Mouse (Mus musculus) hindbrain, embryonic 15.5 days (tissue): ENCODE measurements around the gene Myo10. TPM values are rescaled to one million over a fixed set of nuclear protein-coding genes. Genes with fewer than 3 reads are reported as not detected.

ENCODE experiments used
- ATAC-seq: fragments of 200-750 bp; cut with Nextera tagmentation; 2 replicates; pipeline ENCODE4 v1.8.0; 2017; ENCODE audit warnings: low read depth, moderate number of reproducible peaks, moderate TSS enrichment; ENCODE audit not compliant: low FRiP score
- H3K27ac ChIP-seq: fragments of 300-500 bp; sonication (generic); replicated peaks from 2 replicates; pipeline ENCODE4 v1.5.1; 2015; ENCODE audit warnings: mild to moderate bottlenecking, inconsistent platforms
- H3K27me3 ChIP-seq: fragments of 300-500 bp; sonication (generic); 2 replicates; pipeline ENCODE4 v1.6.1; 2015; ENCODE audit warnings: control low read depth, inconsistent platforms
- H3K36me3 ChIP-seq: fragments of 300-500 bp; sonication (generic); 2 replicates; pipeline ENCODE4 v1.6.1; 2015; ENCODE audit warnings: control low read depth, inconsistent platforms
- H3K4me1 ChIP-seq: fragments of 300-500 bp; sonication (generic); replicated peaks from 2 replicates; pipeline ENCODE4 v1.6.1; 2015; ENCODE audit warnings: control low read depth, inconsistent platforms
- H3K4me2 ChIP-seq: fragments of 300-500 bp; sonication (generic); 2 replicates; pipeline ENCODE4 v1.6.1; 2015; ENCODE audit warnings: moderate library complexity, mild to moderate bottlenecking, inconsistent platforms
- H3K4me3 ChIP-seq: fragments of 300-500 bp; sonication (generic); 2 replicates; pipeline ENCODE4 v1.5.1; 2015; ENCODE audit warnings: mild to moderate bottlenecking, inconsistent platforms
- H3K9ac ChIP-seq: fragments of 300-500 bp; sonication (generic); 2 replicates; pipeline ENCODE4 v1.6.1; 2015; ENCODE audit warnings: inconsistent platforms
- H3K9me3 ChIP-seq: fragments of 300-500 bp; sonication (generic); 2 replicates; pipeline ENCODE4 v1.6.1; 2016; ENCODE audit warnings: control low read depth, inconsistent platforms
- WGBS: fragments of 180-500 bp; shearing (Covaris S2); methylation state at CpG from one replicate; pipeline ENCODE4 v1.1.7; 2015; 5-methylcytosine and 5-hydroxymethylcytosine counted together
- polyA plus RNA-seq: library from polyadenylated mRNA; unstranded; fragments of >200 nt; fragmentation: Nextera tagmentation; extraction: Ambion mirVana; gene quantifications from 2 replicates; pipeline ENCODE4 v1.2.1, GENCODE M21; 2015

Gene Myo10
- polyA plus RNA-seq, 1 experiment from 2014 or later, result 28.3 TPM

DNA sequence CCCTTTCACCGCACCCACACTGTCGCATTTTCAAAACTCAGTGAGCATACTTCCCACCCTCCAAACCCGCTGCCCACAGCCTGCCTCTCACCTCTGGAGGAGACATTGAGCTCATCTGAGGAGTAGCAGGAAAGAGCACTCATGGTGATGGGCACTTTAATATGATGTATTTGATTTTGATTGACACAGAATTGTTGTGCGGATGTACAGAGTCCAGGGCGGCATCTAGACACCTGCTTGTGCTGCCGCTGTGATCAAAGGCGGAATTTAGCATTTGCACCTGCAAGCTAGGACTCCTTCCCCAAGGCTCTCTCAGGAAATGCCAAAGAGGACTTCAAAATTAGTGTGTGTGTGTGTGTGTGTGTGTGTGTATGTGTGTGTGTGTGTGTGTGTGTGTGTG, 31.4 kb upstream of the Myo10 start:
- H3K27ac ChIP-seq, result no peak overlapping the region
- no peak overlapping the region for H3K4me3 ChIP-seq
- no peaks in the 10 kb centered on the region for H3K27me3 ChIP-seq
- H3K9me3 ChIP-seq, result no peaks in the 10 kb centered on the region
- H3K9ac ChIP-seq, result no peak overlapping the region
- no peaks in the 10 kb centered on the region for H3K4me1 ChIP-seq
- ATAC-seq, result no peak
- 88% methylated on average over 7 of the region's 7 CpGs for whole genome bisulfite sequencing
- H3K4me2 ChIP-seq, result no peak overlapping the region
- H3K36me3 ChIP-seq, result no peaks in the 10 kb centered on the region

GRCm38 (mm10) chr15:25591964-25592363, 30.4 kb upstream of the Myo10 start:
- ATAC-seq, result no peak
- no peak overlapping the region for H3K4me2 ChIP-seq
- 83% methylated on average over 4 of the region's 4 CpGs for WGBS
- no peaks in the 10 kb centered on the region for H3K36me3 ChIP-seq
- H3K4me3 ChIP-seq, result no peak overlapping the region
- H3K27ac ChIP-seq, result no peak overlapping the region
- no peaks in the 10 kb centered on the region for H3K27me3 ChIP-seq
- no peaks in the 10 kb centered on the region for H3K4me1 ChIP-seq
- H3K9me3 ChIP-seq, result no peaks in the 10 kb centered on the region
- H3K9ac ChIP-seq, result no peak overlapping the region

GRCm38 (mm10) chr15:25593469-25594150, 28.7 kb upstream of the Myo10 start:
- 32% methylated on average over 7 of the region's 7 CpGs for WGBS

DNA sequence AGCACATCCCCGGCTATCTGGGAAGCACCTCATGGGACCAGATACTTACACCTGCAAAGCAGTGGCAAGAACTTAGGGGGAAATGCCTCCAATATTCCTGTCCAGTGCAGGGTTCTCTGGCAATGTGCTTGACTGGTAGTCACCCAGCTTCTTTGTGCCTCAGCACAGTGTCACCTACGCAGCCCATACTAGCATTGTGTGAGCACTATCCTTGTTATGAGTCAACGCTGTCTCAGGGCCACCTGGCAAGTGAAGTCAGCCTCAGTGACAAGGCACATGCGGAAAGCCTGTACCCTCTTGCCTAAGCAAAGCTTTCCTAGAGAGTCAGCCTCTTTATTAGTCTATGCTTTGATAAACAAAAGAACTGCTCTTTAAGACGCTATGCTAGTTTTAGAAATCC, 24.0 kb upstream of the Myo10 start:
- H3K36me3 ChIP-seq, result no peaks in the 10 kb centered on the region
- H3K27ac ChIP-seq, result no peak overlapping the region
- 93% methylated on average over 5 of the region's 5 CpGs for WGBS
- H3K4me2 ChIP-seq, result no peak overlapping the region
- H3K4me1 ChIP-seq, result no peaks in the 10 kb centered on the region
- ATAC-seq, result no peak
- H3K9me3 ChIP-seq, result no peaks in the 10 kb centered on the region
- no peaks in the 10 kb centered on the region for H3K27me3 ChIP-seq
- H3K9ac ChIP-seq, result no peak overlapping the region
- no peak overlapping the region for H3K4me3 ChIP-seq

More at GRCm38 (mm10) chr15:25593469-25594150, 28.7 kb upstream of the Myo10 start:
- ATAC-seq, result no peak
- no peak overlapping the region for H3K4me2 ChIP-seq
- no peak overlapping the region for H3K9ac ChIP-seq
- H3K27ac ChIP-seq, result no peak overlapping the region
- H3K4me1 ChIP-seq, result no peaks in the 10 kb centered on the region
- H3K4me3 ChIP-seq, result no peak overlapping the region
- H3K27me3 ChIP-seq, result no peaks in the 10 kb centered on the region
- no peaks in the 10 kb centered on the region for H3K9me3 ChIP-seq
- H3K36me3 ChIP-seq, result no peaks in the 10 kb centered on the region

- H3K27ac ChIP-seq, result no peak overlapping the region
- WGBS, result 81% methylated on average over 8 of the region's 8 CpGs
- no peak overlapping the region for H3K9ac ChIP-seq
- H3K4me3 ChIP-seq, result no peak overlapping the region
- no peaks in the 10 kb centered on the region for H3K4me1 ChIP-seq
- no peaks in the 10 kb centered on the region for H3K9me3 ChIP-seq
- H3K27me3 ChIP-seq, result no peaks in the 10 kb centered on the region
- H3K4me2 ChIP-seq, result no peak overlapping the region
- no peak for ATAC-seq
- no peaks in the 10 kb centered on the region for H3K36me3 ChIP-seq
Measured at GRCm38 (mm10) chr15:25602306-25602705, 20.0 kb upstream of the Myo10 start.

DNA sequence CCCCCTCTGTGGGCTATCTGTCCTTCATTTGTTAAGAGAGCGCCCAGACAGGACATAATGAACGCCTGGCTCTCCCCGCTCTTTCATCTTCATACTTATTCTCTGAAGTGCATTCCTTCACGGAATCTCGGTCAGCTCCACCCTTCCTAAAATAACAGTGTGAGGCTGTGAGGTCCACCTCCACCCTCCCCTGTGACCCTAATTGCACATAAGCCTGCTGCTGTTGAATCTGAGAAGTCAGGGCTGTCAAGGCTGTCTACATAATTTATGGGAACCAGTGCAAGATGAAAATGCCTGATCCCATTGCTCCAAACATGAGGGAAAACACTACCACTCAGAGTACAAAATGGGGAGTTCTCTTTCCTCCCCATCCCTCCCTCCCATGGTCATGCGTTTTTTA, 19.0 kb upstream of the Myo10 start:
- Histone ChIP-seq H3K4me3 (no peak overlapping the region), H3K27ac (no peak overlapping the region), H3K9me3 (no peaks in the 10 kb centered on the region), H3K27me3 (no peaks in the 10 kb centered on the region), H3K4me2 (no peak overlapping the region), H3K36me3 (no peaks in the 10 kb centered on the region), H3K9ac (no peak overlapping the region), H3K4me1 (no peaks in the 10 kb centered on the region)
- WGBS, result 53% methylated on average over 6 of the region's 6 CpGs
- no peak for ATAC-seq

- H3K27ac ChIP-seq, result no peak overlapping the region
- ATAC-seq, result no peak
- H3K36me3 ChIP-seq, result no peaks in the 10 kb centered on the region
- H3K4me1 ChIP-seq, result no peaks in the 10 kb centered on the region
- no peaks in the 10 kb centered on the region for H3K9me3 ChIP-seq
- no peak overlapping the region for H3K4me2 ChIP-seq
- no peak overlapping the region for H3K4me3 ChIP-seq
- no peaks in the 10 kb centered on the region for H3K27me3 ChIP-seq
- WGBS, result 43% methylated on average over 1 of the region's 1 CpGs
- no peak overlapping the region for H3K9ac ChIP-seq
Measured at GRCm38 (mm10) chr15:25604231-25604630, 18.1 kb upstream of the Myo10 start.

GRCm38 (mm10) chr15:25605376-25605775, 16.9 kb upstream of the Myo10 start:
- H3K27me3 ChIP-seq, result no peaks in the 10 kb centered on the region
- H3K4me3 ChIP-seq, result no peak overlapping the region
- H3K9me3 ChIP-seq, result no peaks in the 10 kb centered on the region
- ATAC-seq, result no peak
- no peak overlapping the region for H3K9ac ChIP-seq
- no peaks in the 10 kb centered on the region for H3K4me1 ChIP-seq
- 82% methylated on average over 4 of the region's 4 CpGs for WGBS
- no peak overlapping the region for H3K27ac ChIP-seq
- no peak overlapping the region for H3K4me2 ChIP-seq
- no peaks in the 10 kb centered on the region for H3K36me3 ChIP-seq

- WGBS, result 75% methylated on average over 3 of the region's 3 CpGs
- no peaks in the 10 kb centered on the region for H3K4me1 ChIP-seq
- no peak overlapping the region for H3K9ac ChIP-seq
- no peaks in the 10 kb centered on the region for H3K36me3 ChIP-seq
- H3K4me3 ChIP-seq, result no peak overlapping the region
- H3K9me3 ChIP-seq, result no peaks in the 10 kb centered on the region
- no peak overlapping the region for H3K27ac ChIP-seq
- H3K4me2 ChIP-seq, result no peak overlapping the region
- H3K27me3 ChIP-seq, result no peaks in the 10 kb centered on the region
- no peak for ATAC-seq
Measured at GRCm38 (mm10) chr15:25608742-25609141, 13.6 kb upstream of the Myo10 start.

- ATAC-seq, result no peak
- H3K36me3 ChIP-seq, result no peaks in the 10 kb centered on the region
- H3K27ac ChIP-seq, result no peak overlapping the region
- WGBS, result 91% methylated on average over 10 of the region's 10 CpGs
- no peaks in the 10 kb centered on the region for H3K27me3 ChIP-seq
- H3K9ac ChIP-seq, result no peak overlapping the region
- H3K4me2 ChIP-seq, result no peak overlapping the region
- no peaks in the 10 kb centered on the region for H3K4me1 ChIP-seq
- no peak overlapping the region for H3K4me3 ChIP-seq
- H3K9me3 ChIP-seq, result no peaks in the 10 kb centered on the region
Measured at GRCm38 (mm10) chr15:25609253-25609652, 13.1 kb upstream of the Myo10 start.

DNA sequence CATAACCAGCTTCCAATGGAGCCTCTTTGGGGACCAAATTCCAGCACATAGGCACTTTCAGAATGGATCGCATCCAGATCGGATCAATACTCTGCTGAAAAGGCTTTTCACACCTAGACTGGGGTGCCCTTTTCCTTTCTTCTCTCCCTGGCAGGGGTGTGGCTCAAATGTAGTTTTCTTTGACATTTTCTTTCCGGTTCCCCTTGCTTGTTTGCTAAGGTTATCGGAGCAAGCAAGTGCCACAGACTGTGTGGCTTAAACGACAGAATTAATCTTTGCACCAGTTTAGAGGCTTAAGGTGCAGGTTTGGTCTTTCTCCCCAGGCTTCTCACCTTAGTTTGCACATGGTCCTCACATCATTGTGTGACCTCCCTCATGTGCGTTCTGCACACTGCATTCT, 11.1 kb upstream of the Myo10 start:
- 71% methylated on average over 6 of the region's 6 CpGs for WGBS
- Histone ChIP-seq H3K27ac (no peak overlapping the region), H3K36me3 (no peaks in the 10 kb centered on the region), H3K9me3 (no peaks in the 10 kb centered on the region), H3K9ac (no peak overlapping the region), H3K27me3 (no peaks in the 10 kb centered on the region), H3K4me1 (no peaks in the 10 kb centered on the region), H3K4me3 (no peak overlapping the region), H3K4me2 (no peak overlapping the region)
- ATAC-seq, result no peak

DNA sequence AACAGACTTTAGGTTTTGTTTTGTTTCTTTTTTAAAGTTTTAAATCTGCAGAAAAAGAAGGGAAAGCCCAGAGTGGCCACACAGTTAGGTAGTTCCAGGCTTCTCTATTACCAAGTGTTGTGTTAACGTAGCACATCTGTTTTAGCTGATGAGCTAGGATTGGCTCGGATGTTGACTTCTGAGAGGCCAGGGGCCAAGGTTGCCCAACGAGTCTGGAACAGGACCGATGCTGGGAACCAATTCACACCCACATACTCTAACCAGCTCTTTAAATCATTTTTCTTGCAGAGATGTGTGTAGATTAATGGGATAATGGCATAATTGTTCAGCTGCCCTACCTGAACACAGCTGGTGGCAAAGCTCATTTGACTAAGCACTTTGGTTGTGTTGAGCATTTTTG, 1.8 kb upstream of the Myo10 start:
- Histone ChIP-seq H3K9ac (no peak overlapping the region), H3K27ac (no peak overlapping the region), H3K36me3 (no peaks in the 10 kb centered on the region), H3K4me1 (peaks cover 17% of the 10 kb centered on the region), H3K4me2 (no peak overlapping the region), H3K9me3 (no peaks in the 10 kb centered on the region), H3K4me3 (no peak overlapping the region), H3K27me3 (peaks cover 6% of the 10 kb centered on the region; the same call in 1 of the 2 replicates)
- WGBS, result 89% methylated on average over 4 of the region's 4 CpGs
- ATAC-seq, result no peak
